Mouse (Mus musculus) intestine, postnatal 0 days (tissue): ENCODE measurements at regions not wholly inside any gene's neighbourhood (a gene's known extent, or its start where the extent isn't known, plus 50 kb on each side); places are given as distances from the start of the nearest gene placed in this dataset.

Experiments
- ATAC-seq: fragments of 200-750 bp; cut with Nextera tagmentation; 2 replicates; pipeline ENCODE4 v1.8.0; 2017; ENCODE audit warnings: mild to moderate bottlenecking, moderate TSS enrichment, moderate library complexity
- H3K27ac ChIP-seq: fragments of 300-500 bp; sonication (generic); 2 replicates; pipeline ENCODE4 v1.5.1; 2014; ENCODE audit warnings: mild to moderate bottlenecking, low read depth, low read length, moderate library complexity
- H3K27me3 ChIP-seq: fragments of 300-500 bp; sonication (generic); replicated peaks from 2 replicates; pipeline ENCODE4 v1.6.1; 2014; ENCODE audit warnings: low read length, mixed read lengths; ENCODE audit not compliant: control insufficient read depth, insufficient read depth
- H3K36me3 ChIP-seq: fragments of 300-500 bp; sonication (generic); 2 replicates; pipeline ENCODE4 v1.6.1; 2014; ENCODE audit warnings: mild to moderate bottlenecking, moderate library complexity; ENCODE audit not compliant: control insufficient read depth, insufficient read depth
- H3K4me1 ChIP-seq: fragments of 300-500 bp; sonication (generic); replicated peaks from 2 replicates; pipeline ENCODE4 v1.6.1; 2014; ENCODE audit warnings: antibody characterized with exemption, low read length, mixed read lengths; ENCODE audit not compliant: control insufficient read depth, insufficient read depth
- H3K4me2 ChIP-seq: fragments of 300-500 bp; sonication (generic); replicated peaks from 2 replicates; pipeline ENCODE4 v1.6.1; 2014; ENCODE audit warnings: low read depth, mild to moderate bottlenecking, moderate library complexity
- H3K4me3 ChIP-seq: fragments of 300-500 bp; sonication (generic); 2 replicates; pipeline ENCODE4 v1.5.1; 2014; ENCODE audit warnings: low read depth, low read length
- H3K9ac ChIP-seq: fragments of 300-500 bp; sonication (generic); 2 replicates; pipeline ENCODE4 v1.6.1; 2014; ENCODE audit warnings: mild to moderate bottlenecking, low read depth, low read length
- H3K9me3 ChIP-seq: fragments of 300-500 bp; sonication (generic); 2 replicates; pipeline ENCODE4 v1.6.1; 2016; ENCODE audit warnings: mixed run types; ENCODE audit not compliant: control insufficient read depth
- CTCF ChIP-seq: sonication (generic); IDR thresholded peaks from 2 replicates; pipeline ENCODE4 v1.5.1; 2016; ENCODE audit warnings: low read depth, mild to moderate bottlenecking, control low read depth, antibody characterized with exemption, moderate library complexity
- WGBS: fragments of 180-500 bp; shearing (Covaris S2); extraction: QIAGEN DNeasy Blood & Tissue Kit; methylation state at CpG from one replicate; pipeline ENCODE4 v1.1.7; 2014; 5-methylcytosine and 5-hydroxymethylcytosine counted together

DNA sequence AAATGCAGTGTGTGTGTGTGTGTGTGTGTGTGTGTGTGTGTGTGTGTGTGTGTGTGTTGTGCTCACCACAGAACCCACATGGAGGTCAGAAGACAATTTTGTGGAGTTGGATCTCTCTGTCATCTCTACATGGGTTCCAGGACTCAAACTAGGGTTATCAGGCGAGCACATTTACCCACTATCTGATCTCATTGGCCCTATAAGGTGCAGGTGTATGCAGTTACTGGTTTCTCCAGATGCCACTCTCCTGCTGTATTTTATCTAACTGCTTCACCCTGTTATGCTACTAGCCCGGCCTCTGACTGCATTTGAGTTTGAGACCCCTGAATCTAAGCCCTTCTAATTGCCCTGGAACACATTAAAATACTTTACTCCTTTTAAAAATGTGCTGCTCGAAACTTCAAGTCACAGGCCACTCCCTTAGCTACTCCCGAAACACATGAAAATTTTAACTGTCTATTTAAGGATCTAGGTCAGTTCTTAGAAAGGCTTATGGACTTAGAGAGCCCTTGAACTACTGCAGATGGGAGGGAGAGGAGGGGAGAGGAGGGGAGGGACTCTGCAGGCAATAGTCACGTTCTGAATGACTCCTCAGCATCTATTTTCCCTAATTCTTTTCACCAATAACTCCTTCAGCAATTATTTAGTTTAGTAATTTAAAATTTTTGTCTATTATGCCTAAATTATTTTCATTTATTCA, 61.1 kb upstream of the Slc16a1 start:
- Histone ChIP-seq H3K9ac (no peak overlapping the region), H3K4me3 (no peak overlapping the region), H3K4me1 (no peaks in the 10 kb centered on the region), H3K36me3 (no peaks in the 10 kb centered on the region), H3K27ac (no peak overlapping the region), H3K4me2 (no peak overlapping the region), H3K9me3 (no peaks in the 10 kb centered on the region), H3K27me3 (no peaks in the 10 kb centered on the region)
- ATAC-seq: no peak
- no peak for TF ChIP-seq CTCF
- 58% methylated on average over 5 of the region's 5 CpGs for WGBS

DNA sequence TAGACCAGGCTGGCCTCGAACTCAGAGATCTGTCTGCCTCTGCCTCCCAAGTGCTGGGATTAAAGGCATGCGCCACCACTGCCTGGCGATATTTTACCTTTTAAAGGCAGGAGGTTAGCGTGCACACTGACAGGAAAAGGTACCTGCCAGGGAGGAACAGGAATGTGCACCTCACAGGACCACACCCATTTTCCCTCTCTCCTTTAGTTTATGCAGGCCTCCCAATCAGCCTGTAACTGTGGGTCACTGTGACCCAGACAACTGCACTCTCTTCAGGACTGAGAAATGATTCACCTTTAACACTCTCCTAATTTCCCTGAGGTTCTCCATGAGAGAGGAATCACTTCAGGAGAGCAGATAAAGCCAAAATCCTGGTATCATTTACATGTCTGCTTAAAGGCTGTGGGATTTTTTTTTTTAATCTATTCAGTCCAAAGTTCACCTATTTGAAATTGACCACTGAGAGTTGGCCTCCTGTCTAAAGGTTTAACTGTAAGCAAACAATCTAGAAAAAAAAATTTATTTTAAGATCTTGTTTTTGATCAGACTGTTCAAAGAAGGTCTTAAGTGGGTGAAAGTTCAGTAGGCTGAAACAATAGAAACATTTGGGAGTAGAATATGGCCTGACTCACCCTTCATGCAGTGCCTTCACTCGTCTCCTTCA, 61.7 kb upstream of the Lrig2 start:
- no peak overlapping the region for H3K4me2 ChIP-seq
- TF ChIP-seq CTCF: no peak
- ATAC-seq: no peak
- no peaks in the 10 kb centered on the region for H3K36me3 ChIP-seq
- no peaks in the 10 kb centered on the region for H3K27me3 ChIP-seq
- no peak overlapping the region for H3K9ac ChIP-seq
- H3K27ac ChIP-seq: no peak overlapping the region
- H3K9me3 ChIP-seq: no peaks in the 10 kb centered on the region
- H3K4me3 ChIP-seq: no peak overlapping the region
- WGBS: 72% methylated on average over 5 of the region's 5 CpGs
- H3K4me1 ChIP-seq: no peaks in the 10 kb centered on the region

GRCm38 (mm10) chr3:104571935-104572631, 60.4 kb upstream of the Lrig2 start:
- no peak for ATAC-seq
- no peaks in the 10 kb centered on the region for H3K36me3 ChIP-seq
- no peak overlapping the region for H3K27ac ChIP-seq
- TF ChIP-seq CTCF: no peak
- 39% methylated on average over 10 of the region's 10 CpGs for WGBS
- H3K27me3 ChIP-seq: no peaks in the 10 kb centered on the region
- H3K4me3 ChIP-seq: no peak overlapping the region
- no peak overlapping the region; the same call in 1 of the 2 replicates for H3K4me2 ChIP-seq
- no peaks in the 10 kb centered on the region for H3K9me3 ChIP-seq
- no peaks in the 10 kb centered on the region for H3K4me1 ChIP-seq
- no peak overlapping the region for H3K9ac ChIP-seq

GRCm38 (mm10) chr3:104565423-104566230, 53.9 kb upstream of the Lrig2 start:
- no peaks in the 10 kb centered on the region for H3K9me3 ChIP-seq
- TF ChIP-seq CTCF: no peak
- no peak overlapping the region for H3K4me2 ChIP-seq
- H3K9ac ChIP-seq: no peak overlapping the region
- H3K27ac ChIP-seq: no peak overlapping the region
- no peak for ATAC-seq
- no peaks in the 10 kb centered on the region for H3K27me3 ChIP-seq
- H3K4me1 ChIP-seq: no peaks in the 10 kb centered on the region
- no peaks in the 10 kb centered on the region for H3K36me3 ChIP-seq
- 56% methylated on average over 13 of the region's 13 CpGs for WGBS
- H3K4me3 ChIP-seq: no peak overlapping the region

DNA sequence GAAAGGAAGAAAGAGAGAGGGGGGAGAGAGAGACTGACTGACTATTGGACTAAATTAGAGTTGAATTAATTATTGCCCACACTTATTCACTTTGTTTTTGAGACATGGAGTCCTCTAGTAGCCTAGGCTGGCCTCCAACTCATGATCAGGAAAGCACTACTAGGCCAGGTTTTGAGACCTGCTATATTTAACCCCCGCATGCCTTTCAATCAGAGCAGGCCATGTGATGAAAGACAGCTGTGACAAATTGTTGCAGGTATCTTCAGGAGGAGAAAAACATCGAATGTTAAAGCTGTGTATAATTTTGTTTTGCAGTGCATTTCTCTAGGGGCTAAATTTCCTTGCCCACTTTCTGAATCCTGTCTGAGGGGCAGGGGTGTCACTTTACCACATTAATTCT, 53.1 kb upstream of the Lrig2 start:
- 75% methylated on average over 2 of the region's 2 CpGs for WGBS
- Histone ChIP-seq H3K4me3 (no peak overlapping the region), H3K27me3 (no peaks in the 10 kb centered on the region), H3K9ac (no peak overlapping the region), H3K4me2 (no peak overlapping the region), H3K36me3 (no peaks in the 10 kb centered on the region), H3K4me1 (no peaks in the 10 kb centered on the region), H3K9me3 (no peaks in the 10 kb centered on the region), H3K27ac (no peak overlapping the region)
- TF ChIP-seq CTCF: no peak
- no peak for ATAC-seq

DNA sequence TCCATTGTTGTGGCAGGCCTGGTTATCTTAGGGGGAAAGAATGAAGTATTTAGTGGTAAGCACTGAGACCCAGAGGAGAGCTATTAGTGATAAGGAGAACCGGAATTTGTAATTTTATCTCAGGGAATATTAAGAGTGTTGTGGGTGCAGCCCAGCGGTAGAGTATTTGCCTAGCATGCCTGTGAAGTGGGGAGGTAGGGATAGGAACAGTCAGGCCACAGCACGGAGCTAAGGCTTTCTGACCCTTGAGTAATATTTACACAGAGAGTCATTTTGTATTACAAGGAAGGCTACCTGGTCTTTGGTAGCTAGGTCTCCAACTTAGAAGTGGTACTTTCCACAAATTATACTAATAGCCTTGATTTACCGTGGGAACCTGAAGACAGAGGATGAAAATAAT, 49.8 kb upstream of the Lrig2 start:
- Histone ChIP-seq H3K4me2 (no peak overlapping the region), H3K27ac (no peak overlapping the region), H3K36me3 (no peaks in the 10 kb centered on the region), H3K9me3 (no peaks in the 10 kb centered on the region), H3K27me3 (no peaks in the 10 kb centered on the region), H3K9ac (no peak overlapping the region), H3K4me3 (no peak overlapping the region), H3K4me1 (no peaks in the 10 kb centered on the region)
- no peak for TF ChIP-seq CTCF
- ATAC-seq: no peak
- 35% methylated on average over 4 of the region's 4 CpGs for WGBS
